Mouse (Mus musculus): ENCODE results near the gene Naaladl1. TPM values are rescaled to one million over a fixed set of nuclear protein-coding genes. Genes with fewer than 3 reads are reported as not detected.
A peak's percentile ranks its signal among the peaks of the same experiment; 100 is the strongest.

Naaladl1 gene
- polyA plus RNA-seq, 1 experiment from 2014 or later, result 0.53 TPM

DNA sequence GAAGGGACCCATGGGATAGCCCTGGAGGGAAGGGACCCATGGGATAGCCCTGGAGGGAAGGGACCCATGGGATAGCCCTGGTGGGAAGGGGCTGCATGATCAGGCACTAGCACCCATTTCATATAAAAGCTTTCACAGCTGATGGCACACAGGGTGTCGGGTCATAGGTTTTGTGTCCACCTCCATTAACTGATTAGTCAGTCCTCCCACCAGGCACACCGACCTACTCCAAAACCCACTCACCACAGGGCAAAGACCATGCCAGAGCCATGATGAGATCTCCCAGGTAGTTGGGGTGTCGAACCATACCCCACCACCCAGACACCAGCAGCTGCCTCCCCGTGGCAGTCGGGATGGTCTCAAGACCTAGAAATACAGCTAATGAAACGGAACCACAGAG, 42.5 kb upstream of the Naaladl1 start:
- H3K9ac ChIP-seq (ENCODE audit: low read length), result no peak overlapping the region

DNA sequence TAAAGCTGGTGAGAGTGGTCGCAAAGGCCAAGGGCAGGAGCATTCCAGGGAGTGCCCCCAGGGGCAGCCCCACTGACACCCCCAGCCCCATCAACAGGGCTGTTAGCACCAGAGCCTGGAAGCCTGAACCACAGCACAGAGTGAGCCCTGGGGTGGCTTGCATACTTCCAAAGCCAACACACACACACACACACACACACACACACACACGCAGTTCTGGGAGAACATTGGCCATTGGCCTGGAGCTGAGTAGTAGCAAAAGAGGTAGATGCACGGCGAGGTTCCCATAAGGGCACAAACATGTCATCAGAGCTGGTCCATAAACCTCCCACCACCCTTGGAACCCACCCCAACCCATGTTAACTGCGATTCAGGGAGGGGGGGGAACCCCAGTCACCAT, 39.0 kb upstream of the Naaladl1 start:
- peak; percentile 14; the same call in 1 of the 2 replicates for ATAC-seq (ENCODE audit: insufficient read depth, low FRiP score, low TSS enrichment)
- 34% methylated on average over 5 of the region's 5 CpGs for WGBS
- peak overlapping the region; percentile 70 for H3K4me2 ChIP-seq (ENCODE audit: low read depth)
- H3K27me3 ChIP-seq (ENCODE audit: control insufficient read depth, insufficient read depth, low read length), result no peaks in the 10 kb centered on the region
- peaks cover 25% of the 10 kb centered on the region for H3K4me1 ChIP-seq (ENCODE audit: control insufficient read depth, insufficient read depth, low read length)
- H3K9me3 ChIP-seq (ENCODE audit: control insufficient read depth, low read length), result no peaks in the 10 kb centered on the region
- DNase-seq (ENCODE audit: low spot score), result peak; percentile 18
- H3K9ac ChIP-seq (ENCODE audit: low read length), result peak overlapping the region; percentile 49
- H3K36me3 ChIP-seq (ENCODE audit: control insufficient read depth, insufficient read depth, low read length), result no peaks in the 10 kb centered on the region; the same call in 1 of the 2 replicates
- 0 out of 2 replicates have a peak overlapping the region, but pooled peaks have one; percentile 83 for H3K27ac ChIP-seq (ENCODE audit: low read depth, low read length)
- peak overlapping the region; percentile 52 for H3K4me3 ChIP-seq (ENCODE audit: low read depth, low read length)

More for the DNA sequence above, 42.5 kb upstream of the Naaladl1 start:
- Histone ChIP-seq H3K27me3 (ENCODE audit: control insufficient read depth, insufficient read depth, low read length) (no peaks in the 10 kb centered on the region), H3K9me3 (ENCODE audit: control insufficient read depth, low read length) (no peaks in the 10 kb centered on the region), H3K27ac (ENCODE audit: low read depth, low read length) (no peak overlapping the region), H3K4me3 (ENCODE audit: low read depth, low read length) (0 out of 2 replicates have a peak overlapping the region, but pooled peaks have one; percentile 8), H3K4me2 (ENCODE audit: low read depth) (no peak overlapping the region), H3K4me1 (ENCODE audit: control insufficient read depth, insufficient read depth, low read length) (peaks cover 29% of the 10 kb centered on the region), H3K36me3 (ENCODE audit: control insufficient read depth, insufficient read depth, low read length) (peaks cover 2% of the 10 kb centered on the region; the same call in 1 of the 2 replicates)
- no peak for DNase-seq (ENCODE audit: low spot score)
- 92% methylated on average over 6 of the region's 6 CpGs for WGBS
- ATAC-seq (ENCODE audit: insufficient read depth, low FRiP score, low TSS enrichment), result no peak

DNA sequence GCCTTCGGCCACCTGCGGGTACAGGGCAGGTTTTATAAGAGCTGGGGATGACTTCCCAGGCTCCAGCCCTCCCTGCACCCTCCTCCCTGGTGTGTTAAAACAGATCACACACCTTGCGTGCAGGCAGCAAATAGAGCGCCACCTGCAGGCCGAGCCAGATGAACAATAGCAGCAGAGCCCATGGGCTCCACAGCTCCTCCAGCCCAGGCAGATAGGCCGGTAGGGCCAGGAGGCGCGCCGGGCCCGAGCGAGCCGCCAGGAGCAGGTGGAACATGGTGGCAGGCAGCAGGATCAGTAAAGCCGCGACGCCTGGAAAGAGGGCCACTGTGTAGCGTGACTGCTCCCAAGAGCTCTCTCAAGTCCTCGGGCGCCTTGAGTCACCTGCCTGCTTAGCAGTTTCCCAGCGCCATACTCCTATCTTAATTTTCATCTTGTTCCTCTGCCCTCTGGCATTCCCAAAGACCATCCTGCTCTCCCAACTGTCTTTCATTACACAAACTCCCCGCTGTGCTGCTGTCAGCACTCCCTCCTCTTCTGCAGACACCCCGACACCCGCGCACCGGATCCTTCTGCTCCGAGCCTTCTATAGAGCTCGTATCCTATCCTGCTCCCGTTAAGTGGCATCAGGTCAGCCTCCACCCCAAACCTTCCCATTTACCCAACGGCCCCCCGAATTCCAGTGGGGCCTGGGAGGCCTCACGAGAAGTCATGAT, 38.4 kb upstream of the Naaladl1 start:
- no peaks in the 10 kb centered on the region for H3K27me3 ChIP-seq (ENCODE audit: control insufficient read depth, insufficient read depth, low read length)
- peak; percentile 56 for ATAC-seq (ENCODE audit: insufficient read depth, low FRiP score, low TSS enrichment)
- peak overlapping the region; percentile 70 for H3K4me2 ChIP-seq (ENCODE audit: low read depth)
- H3K27ac ChIP-seq (ENCODE audit: low read depth, low read length), result peak overlapping the region; percentile 83
- no peaks in the 10 kb centered on the region for H3K9me3 ChIP-seq (ENCODE audit: control insufficient read depth, low read length)
- H3K9ac ChIP-seq (ENCODE audit: low read length), result peak overlapping the region; percentile 49
- under 1% methylated on average over 30 of the region's 30 CpGs for WGBS
- no peaks in the 10 kb centered on the region; the same call in 1 of the 2 replicates for H3K36me3 ChIP-seq (ENCODE audit: control insufficient read depth, insufficient read depth, low read length)
- DNase-seq (ENCODE audit: low spot score), result peak; percentile 88
- H3K4me1 ChIP-seq (ENCODE audit: control insufficient read depth, insufficient read depth, low read length), result peaks cover 19% of the 10 kb centered on the region
- H3K4me3 ChIP-seq (ENCODE audit: low read depth, low read length), result peak overlapping the region; percentile 52

DNA sequence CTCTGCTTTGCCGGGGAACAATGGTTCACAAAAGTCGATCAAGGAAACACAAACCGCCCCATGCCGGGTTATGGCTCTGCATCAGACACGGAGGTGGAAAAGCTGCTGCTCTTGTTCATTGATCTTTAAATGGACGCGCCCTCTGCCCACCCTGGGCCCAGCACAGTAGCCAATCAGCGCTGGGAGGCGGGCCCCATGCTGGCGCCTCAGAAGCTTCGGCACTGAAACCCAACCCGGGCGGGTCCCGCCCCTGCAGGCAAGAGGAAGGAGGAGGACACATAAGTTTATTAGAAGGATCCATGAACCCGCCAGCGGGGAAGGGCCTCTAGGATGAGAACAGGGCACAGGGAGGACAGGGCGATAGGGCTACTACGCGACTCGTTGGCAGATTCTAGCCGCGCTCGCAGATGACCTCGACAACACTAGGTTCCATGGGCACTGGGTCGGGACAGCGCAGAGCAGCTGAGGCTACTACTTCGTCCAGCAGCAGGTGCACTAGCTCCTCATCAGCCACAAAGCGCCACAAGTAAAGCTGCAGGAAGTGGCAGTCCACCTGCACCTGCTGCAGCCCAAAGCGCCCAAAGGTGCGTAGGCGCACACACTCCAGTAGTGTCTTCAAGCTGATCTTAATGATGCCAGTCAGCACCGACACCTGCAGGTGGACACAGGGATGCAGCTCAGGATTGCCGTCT, 37.7 kb upstream of the Naaladl1 start, which contains the start of gene Tm7sf2:
TSS of gene Tm7sf2 (minus strand) at position 650 of the 692 bp plus-strand sequence.
- H3K4me2 ChIP-seq (ENCODE audit: low read depth), result peak within 1 kb of the TSS; percentile 70
- peak within 1 kb of the TSS; percentile 49 for H3K9ac ChIP-seq (ENCODE audit: low read length)
- peaks cover 2% of the 10 kb centered on the region; the same call in 1 of the 2 replicates for H3K36me3 ChIP-seq (ENCODE audit: control insufficient read depth, insufficient read depth, low read length)
- ATAC-seq (ENCODE audit: insufficient read depth, low FRiP score, low TSS enrichment) (peak; percentile 89), DNase-seq (ENCODE audit: low spot score) (peak; percentile 93)
- H3K27ac ChIP-seq (ENCODE audit: low read depth, low read length), result peak within 1 kb of the TSS; percentile 83
- peaks cover 14% of the 10 kb centered on the region for H3K4me1 ChIP-seq (ENCODE audit: control insufficient read depth, insufficient read depth, low read length)
- no peaks in the 10 kb centered on the region for H3K27me3 ChIP-seq (ENCODE audit: control insufficient read depth, insufficient read depth, low read length)
- peak within 1 kb of the TSS; percentile 52 for H3K4me3 ChIP-seq (ENCODE audit: low read depth, low read length)
- 8% methylated on average over 33 of the region's 33 CpGs for WGBS
- H3K9me3 ChIP-seq (ENCODE audit: control insufficient read depth, low read length), result no peaks in the 10 kb centered on the region

DNA sequence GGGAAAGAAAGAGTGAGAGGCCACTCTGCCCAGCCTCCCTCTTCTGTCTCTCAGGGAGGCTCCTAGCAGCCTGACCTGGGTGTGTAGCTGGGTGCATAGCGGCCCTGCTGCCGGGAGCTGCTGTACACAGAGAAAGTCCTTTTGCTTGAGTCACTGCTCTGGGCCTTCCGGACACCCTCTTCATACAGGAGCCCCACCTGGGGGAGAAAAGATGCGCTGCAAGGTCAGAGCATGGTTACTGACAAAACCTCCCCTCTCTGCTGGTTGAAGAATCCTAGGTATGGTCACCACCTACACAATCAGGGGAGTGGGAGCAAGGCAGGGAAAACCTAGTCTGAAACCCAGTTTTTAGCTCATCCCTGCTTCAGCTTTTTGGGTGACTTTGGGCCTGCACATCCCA, 36.6 kb upstream of the Naaladl1 start:
- H3K4me2 ChIP-seq (ENCODE audit: low read depth), result no peak overlapping the region
- no peak for DNase-seq (ENCODE audit: low spot score)
- no peaks in the 10 kb centered on the region for H3K9me3 ChIP-seq (ENCODE audit: control insufficient read depth, low read length)
- H3K36me3 ChIP-seq (ENCODE audit: control insufficient read depth, insufficient read depth, low read length), result peaks cover 2% of the 10 kb centered on the region; the same call in 1 of the 2 replicates
- ATAC-seq (ENCODE audit: insufficient read depth, low FRiP score, low TSS enrichment), result no peak
- no peak overlapping the region for H3K4me3 ChIP-seq (ENCODE audit: low read depth, low read length)
- 89% methylated on average over 4 of the region's 4 CpGs for WGBS
- no peaks in the 10 kb centered on the region for H3K27me3 ChIP-seq (ENCODE audit: control insufficient read depth, insufficient read depth, low read length)
- H3K4me1 ChIP-seq (ENCODE audit: control insufficient read depth, insufficient read depth, low read length), result peaks cover 14% of the 10 kb centered on the region
- no peak overlapping the region for H3K9ac ChIP-seq (ENCODE audit: low read length)
- H3K27ac ChIP-seq (ENCODE audit: low read depth, low read length), result no peak overlapping the region

DNA sequence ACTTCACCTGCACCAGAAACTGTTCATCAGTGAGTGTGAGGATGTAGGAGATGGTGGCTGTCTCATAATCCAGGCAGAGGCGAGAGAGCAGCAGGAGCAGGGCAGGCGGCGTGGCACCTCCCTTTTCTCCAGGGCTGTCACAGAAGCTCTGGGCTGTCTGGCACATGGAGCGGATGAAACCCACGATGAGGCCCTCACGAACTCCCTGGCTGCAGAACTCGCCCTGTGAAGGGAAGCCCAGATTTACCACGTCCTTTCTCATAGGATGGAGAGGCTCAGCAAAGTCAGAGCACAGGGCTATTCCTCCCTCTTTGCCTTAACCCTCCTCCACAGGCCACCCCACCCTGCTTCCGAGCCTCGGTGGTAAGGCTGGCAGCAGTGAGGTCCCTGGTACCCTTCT, 35.7 kb upstream of the Naaladl1 start:
- 92% methylated on average over 10 of the region's 10 CpGs for WGBS
- no peak for ATAC-seq (ENCODE audit: insufficient read depth, low FRiP score, low TSS enrichment)
- Histone ChIP-seq H3K9me3 (ENCODE audit: control insufficient read depth, low read length) (no peaks in the 10 kb centered on the region), H3K4me3 (ENCODE audit: low read depth, low read length) (no peak overlapping the region), H3K36me3 (ENCODE audit: control insufficient read depth, insufficient read depth, low read length) (peaks cover 2% of the 10 kb centered on the region; the same call in 1 of the 2 replicates), H3K4me1 (ENCODE audit: control insufficient read depth, insufficient read depth, low read length) (peaks cover 14% of the 10 kb centered on the region), H3K27me3 (ENCODE audit: control insufficient read depth, insufficient read depth, low read length) (no peaks in the 10 kb centered on the region), H3K4me2 (ENCODE audit: low read depth) (no peak overlapping the region), H3K9ac (ENCODE audit: low read length) (no peak overlapping the region), H3K27ac (ENCODE audit: low read depth, low read length) (no peak overlapping the region)
- no peak for DNase-seq (ENCODE audit: low spot score)

DNA sequence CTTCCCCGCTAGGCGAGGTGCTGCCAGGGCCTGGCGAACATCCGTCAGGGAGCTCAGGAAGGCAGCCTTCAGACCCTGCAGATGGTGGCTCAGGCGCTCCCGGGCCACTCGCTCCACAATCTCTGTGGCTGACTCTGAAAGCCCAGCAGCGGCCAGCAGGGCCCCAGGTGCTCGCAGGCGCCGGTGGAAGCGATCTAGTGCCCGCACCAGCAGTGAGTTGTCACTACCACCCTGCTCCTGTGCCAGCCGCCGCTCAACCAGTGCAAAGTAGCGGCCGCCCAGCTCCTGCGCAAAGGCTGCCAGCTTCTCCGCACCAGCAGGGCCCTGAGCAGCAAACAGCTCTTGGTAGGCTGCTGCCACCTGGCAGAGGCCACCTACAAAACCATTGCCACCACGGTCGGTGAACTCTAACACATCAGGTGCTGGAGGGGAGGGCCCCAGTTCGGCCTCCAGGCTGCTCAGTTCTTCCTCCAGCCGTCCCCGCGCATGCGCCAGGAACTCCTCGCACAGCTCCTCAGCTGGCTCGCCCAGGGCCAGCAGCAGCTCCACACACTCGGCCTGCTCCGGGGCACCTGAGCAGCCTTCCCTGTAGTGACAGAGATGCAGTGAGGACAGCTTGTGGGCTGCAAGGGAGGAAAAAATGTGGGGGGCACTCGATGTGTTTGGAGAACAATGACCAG, 34.9 kb upstream of the Naaladl1 start:
- Histone ChIP-seq H3K36me3 (ENCODE audit: control insufficient read depth, insufficient read depth, low read length) (peaks cover 2% of the 10 kb centered on the region; the same call in 1 of the 2 replicates), H3K27me3 (ENCODE audit: control insufficient read depth, insufficient read depth, low read length) (no peaks in the 10 kb centered on the region), H3K9ac (ENCODE audit: low read length) (no peak overlapping the region), H3K4me1 (ENCODE audit: control insufficient read depth, insufficient read depth, low read length) (peaks cover 14% of the 10 kb centered on the region), H3K9me3 (ENCODE audit: control insufficient read depth, low read length) (no peaks in the 10 kb centered on the region), H3K4me2 (ENCODE audit: low read depth) (no peak overlapping the region), H3K4me3 (ENCODE audit: low read depth, low read length) (no peak overlapping the region), H3K27ac (ENCODE audit: low read depth, low read length) (no peak overlapping the region)
- 91% methylated on average over 31 of the region's 31 CpGs for WGBS
- DNase-seq (ENCODE audit: low spot score) (no peak), ATAC-seq (ENCODE audit: insufficient read depth, low FRiP score, low TSS enrichment) (no peak)

DNA sequence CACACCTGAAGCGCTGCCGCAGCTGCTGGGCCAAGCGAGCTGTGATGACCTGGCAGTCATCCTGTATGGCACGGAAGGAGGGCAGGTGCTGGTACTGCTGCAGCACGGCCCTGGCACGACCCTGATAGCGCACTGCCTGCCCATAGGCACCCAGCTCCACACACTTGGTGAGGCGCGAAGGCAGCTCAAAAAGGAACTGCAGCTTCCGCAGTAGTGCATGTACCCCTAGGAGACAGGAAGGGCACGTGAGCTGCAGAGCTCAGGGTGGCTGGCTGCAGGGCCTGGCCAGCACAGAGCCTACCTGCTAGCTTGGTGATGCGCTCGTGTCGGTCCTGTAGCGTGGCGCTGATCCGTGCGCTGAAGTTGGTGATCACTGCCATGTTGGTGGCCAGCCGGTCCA, 34.3 kb upstream of the Naaladl1 start:
- no peak overlapping the region for H3K4me3 ChIP-seq (ENCODE audit: low read depth, low read length)
- H3K27me3 ChIP-seq (ENCODE audit: control insufficient read depth, insufficient read depth, low read length), result no peaks in the 10 kb centered on the region
- H3K27ac ChIP-seq (ENCODE audit: low read depth, low read length), result no peak overlapping the region
- no peak overlapping the region for H3K9ac ChIP-seq (ENCODE audit: low read length)
- DNase-seq (ENCODE audit: low spot score), result no peak
- H3K4me2 ChIP-seq (ENCODE audit: low read depth), result no peak overlapping the region
- no peaks in the 10 kb centered on the region for H3K9me3 ChIP-seq (ENCODE audit: control insufficient read depth, low read length)
- peaks cover 2% of the 10 kb centered on the region; the same call in 1 of the 2 replicates for H3K36me3 ChIP-seq (ENCODE audit: control insufficient read depth, insufficient read depth, low read length)
- peaks cover 15% of the 10 kb centered on the region for H3K4me1 ChIP-seq (ENCODE audit: control insufficient read depth, insufficient read depth, low read length)
- ATAC-seq (ENCODE audit: insufficient read depth, low FRiP score, low TSS enrichment), result no peak
- WGBS, result 92% methylated on average over 19 of the region's 19 CpGs

Data from neural tube, embryonic 11.5 days (tissue).